Mouse (Mus musculus): ENCODE data around the gene Neurod1. TPM values are rescaled to one million over a fixed set of nuclear protein-coding genes. Genes with fewer than 3 reads are reported as not detected.

The Neurod1 gene
- polyA plus RNA-seq, 1 experiment from 2014 or later = 4.2 TPM

GRCm38 (mm10) chr2:79450684-79451394 lies 5.7 kb downstream of the Neurod1 start:
- no peak overlapping the region for H3K4me2 ChIP-seq (ENCODE audit: low read depth, low read length)
- ATAC-seq (ENCODE audit: low read depth) = no peak

DNA sequence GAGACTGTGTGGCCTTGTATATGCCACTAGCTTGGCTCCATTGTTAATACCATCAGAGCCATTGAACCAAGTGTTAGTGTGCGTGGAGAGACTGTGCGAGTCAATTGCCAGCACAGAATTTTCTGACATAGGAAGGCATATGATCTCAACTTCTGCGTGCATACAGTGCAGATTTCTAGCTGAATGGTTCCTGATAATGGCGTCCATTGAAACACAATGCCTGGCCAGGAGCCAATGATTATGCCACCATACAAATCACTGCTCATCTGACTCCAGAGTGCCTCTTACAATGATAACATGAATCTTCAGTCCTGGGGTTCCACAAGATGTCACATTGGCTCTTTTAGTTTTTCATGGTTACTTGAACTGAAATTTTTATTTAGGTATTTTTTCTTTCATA lies 7.2 kb downstream of the Neurod1 start:
- H3K4me2 ChIP-seq (ENCODE audit: low read depth, low read length) = no peak overlapping the region
- H3K36me3 ChIP-seq (ENCODE audit: control insufficient read depth, insufficient read depth, low read length) = no peaks in the 10 kb centered on the region
- DNase-seq (ENCODE audit: low spot score) (peak; percentile 23), ATAC-seq (ENCODE audit: low read depth) (no peak)
- no peak overlapping the region for H3K4me3 ChIP-seq (ENCODE audit: low read depth, low read length)
- H3K27ac ChIP-seq (replicated peaks; ENCODE audit: low read depth, low read length) = no peak overlapping the region
- 60% methylated on average over 4 of the region's 4 CpGs for WGBS
- H3K4me1 ChIP-seq (ENCODE audit: control insufficient read depth, insufficient read depth, low read length) = no peaks in the 10 kb centered on the region
- no peak overlapping the region for H3K9ac ChIP-seq (ENCODE audit: low read depth, low read length)
- peaks cover 18% of the 10 kb centered on the region for H3K27me3 ChIP-seq (replicated peaks; ENCODE audit: control insufficient read depth, insufficient read depth, low read length)
- no peaks in the 10 kb centered on the region for H3K9me3 ChIP-seq (ENCODE audit: control insufficient read depth, low read length)

More at GRCm38 (mm10) chr2:79450684-79451394, 5.7 kb downstream of the Neurod1 start:
- H3K4me1 ChIP-seq (ENCODE audit: control insufficient read depth, insufficient read depth, low read length) = no peaks in the 10 kb centered on the region
- no peaks in the 10 kb centered on the region for H3K9me3 ChIP-seq (ENCODE audit: control insufficient read depth, low read length)
- peak; percentile 1 for DNase-seq (ENCODE audit: low spot score)
- no peak overlapping the region for H3K9ac ChIP-seq (ENCODE audit: low read depth, low read length)
- H3K4me3 ChIP-seq (ENCODE audit: low read depth, low read length) = no peak overlapping the region
- H3K36me3 ChIP-seq (ENCODE audit: control insufficient read depth, insufficient read depth, low read length) = no peaks in the 10 kb centered on the region
- 64% methylated on average over 4 of the region's 4 CpGs for WGBS
- no peak overlapping the region for H3K27ac ChIP-seq (replicated peaks; ENCODE audit: low read depth, low read length)
- H3K27me3 ChIP-seq (replicated peaks; ENCODE audit: control insufficient read depth, insufficient read depth, low read length) = peaks cover 33% of the 10 kb centered on the region

DNA sequence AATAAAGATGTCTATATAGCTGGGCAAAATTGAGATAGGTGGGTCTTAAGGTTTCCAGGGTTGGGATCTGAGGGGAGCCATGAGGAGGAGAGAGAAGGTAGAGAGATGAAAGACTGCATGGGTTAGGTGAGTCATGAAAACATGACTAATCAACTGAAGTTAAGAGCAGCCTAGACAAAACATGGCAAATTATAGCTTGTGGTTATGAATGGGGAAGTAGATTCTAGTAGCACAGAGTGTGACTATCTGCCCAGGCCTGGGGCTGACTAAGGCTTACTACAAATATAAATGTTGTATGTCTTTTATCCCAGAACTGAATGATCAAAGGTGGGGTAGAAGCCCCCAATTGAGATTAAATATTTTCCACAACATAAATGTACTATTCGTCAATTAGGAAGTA lies 9.4 kb downstream of the Neurod1 start:
- Histone ChIP-seq H3K27me3 (replicated peaks; ENCODE audit: control insufficient read depth, insufficient read depth, low read length) (peaks cover 6% of the 10 kb centered on the region), H3K4me3 (ENCODE audit: low read depth, low read length) (no peak overlapping the region), H3K4me1 (ENCODE audit: control insufficient read depth, insufficient read depth, low read length) (no peaks in the 10 kb centered on the region), H3K27ac (replicated peaks; ENCODE audit: low read depth, low read length) (no peak overlapping the region), H3K9ac (ENCODE audit: low read depth, low read length) (no peak overlapping the region), H3K9me3 (ENCODE audit: control insufficient read depth, low read length) (no peaks in the 10 kb centered on the region), H3K4me2 (ENCODE audit: low read depth, low read length) (no peak overlapping the region), H3K36me3 (ENCODE audit: control insufficient read depth, insufficient read depth, low read length) (no peaks in the 10 kb centered on the region)
- WGBS = 76% methylated on average over 1 of the region's 1 CpGs
- no peak for DNase-seq (ENCODE audit: low spot score)
- ATAC-seq (ENCODE audit: low read depth) = no peak

- H3K9ac ChIP-seq (ENCODE audit: low read depth, low read length) = no peak overlapping the region
- no peak overlapping the region for H3K27ac ChIP-seq (replicated peaks; ENCODE audit: low read depth, low read length)
- H3K36me3 ChIP-seq (ENCODE audit: control insufficient read depth, insufficient read depth, low read length) = no peaks in the 10 kb centered on the region
- no peak for ATAC-seq (ENCODE audit: low read depth)
- no peaks in the 10 kb centered on the region for H3K4me1 ChIP-seq (ENCODE audit: control insufficient read depth, insufficient read depth, low read length)
- H3K27me3 ChIP-seq (replicated peaks; ENCODE audit: control insufficient read depth, insufficient read depth, low read length) = no peaks in the 10 kb centered on the region
- WGBS = 84% methylated on average over 3 of the region's 3 CpGs
- no peaks in the 10 kb centered on the region for H3K9me3 ChIP-seq (ENCODE audit: control insufficient read depth, low read length)
- H3K4me3 ChIP-seq (ENCODE audit: low read depth, low read length) = no peak overlapping the region
- DNase-seq (ENCODE audit: low spot score) = no peak
- no peak overlapping the region for H3K4me2 ChIP-seq (ENCODE audit: low read depth, low read length)
Observed at GRCm38 (mm10) chr2:79443861-79444620, 12.5 kb downstream of the Neurod1 start.

GRCm38 (mm10) chr2:79443401-79443800 lies 13.2 kb downstream of the Neurod1 start:
- ATAC-seq (ENCODE audit: low read depth) = no peak
- no peaks in the 10 kb centered on the region for H3K9me3 ChIP-seq (ENCODE audit: control insufficient read depth, low read length)

DNA sequence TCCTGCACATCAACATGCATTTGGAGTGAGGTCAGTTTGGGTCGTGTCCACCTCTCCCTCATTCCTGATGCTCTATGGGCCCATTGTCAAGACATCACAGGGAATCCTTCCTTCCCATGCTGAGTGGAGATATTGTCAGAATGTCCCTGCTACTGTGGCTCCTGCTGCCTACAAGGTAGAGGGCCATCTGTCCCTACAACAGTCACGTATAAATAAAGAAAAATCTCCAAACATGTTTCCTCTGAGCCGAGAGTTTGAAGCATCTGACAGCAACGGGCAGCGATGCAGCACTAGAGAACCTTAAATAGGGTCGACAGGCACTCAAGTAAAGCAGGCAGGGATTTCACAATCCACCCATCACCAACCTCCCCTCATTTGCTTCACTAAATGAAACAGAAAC lies 13.6 kb downstream of the Neurod1 start:
- Histone ChIP-seq H3K4me1 (ENCODE audit: control insufficient read depth, insufficient read depth, low read length) (no peaks in the 10 kb centered on the region), H3K9me3 (ENCODE audit: control insufficient read depth, low read length) (no peaks in the 10 kb centered on the region), H3K27me3 (replicated peaks; ENCODE audit: control insufficient read depth, insufficient read depth, low read length) (no peaks in the 10 kb centered on the region), H3K27ac (replicated peaks; ENCODE audit: low read depth, low read length) (no peak overlapping the region), H3K4me3 (ENCODE audit: low read depth, low read length) (no peak overlapping the region), H3K9ac (ENCODE audit: low read depth, low read length) (no peak overlapping the region), H3K4me2 (ENCODE audit: low read depth, low read length) (no peak overlapping the region), H3K36me3 (ENCODE audit: control insufficient read depth, insufficient read depth, low read length) (no peaks in the 10 kb centered on the region)
- no peak for ATAC-seq (ENCODE audit: low read depth)
- no peak for DNase-seq (ENCODE audit: low spot score)
- 83% methylated on average over 6 of the region's 6 CpGs for WGBS

More at GRCm38 (mm10) chr2:79443401-79443800, 13.2 kb downstream of the Neurod1 start:
- Histone ChIP-seq H3K4me1 (ENCODE audit: control insufficient read depth, insufficient read depth, low read length) (no peaks in the 10 kb centered on the region), H3K4me3 (ENCODE audit: low read depth, low read length) (no peak overlapping the region), H3K4me2 (ENCODE audit: low read depth, low read length) (no peak overlapping the region), H3K9ac (ENCODE audit: low read depth, low read length) (no peak overlapping the region), H3K27ac (replicated peaks; ENCODE audit: low read depth, low read length) (no peak overlapping the region), H3K27me3 (replicated peaks; ENCODE audit: control insufficient read depth, insufficient read depth, low read length) (no peaks in the 10 kb centered on the region), H3K36me3 (ENCODE audit: control insufficient read depth, insufficient read depth, low read length) (no peaks in the 10 kb centered on the region)
- WGBS = 95% methylated on average over 2 of the region's 2 CpGs
- no peak for DNase-seq (ENCODE audit: low spot score)

DNA sequence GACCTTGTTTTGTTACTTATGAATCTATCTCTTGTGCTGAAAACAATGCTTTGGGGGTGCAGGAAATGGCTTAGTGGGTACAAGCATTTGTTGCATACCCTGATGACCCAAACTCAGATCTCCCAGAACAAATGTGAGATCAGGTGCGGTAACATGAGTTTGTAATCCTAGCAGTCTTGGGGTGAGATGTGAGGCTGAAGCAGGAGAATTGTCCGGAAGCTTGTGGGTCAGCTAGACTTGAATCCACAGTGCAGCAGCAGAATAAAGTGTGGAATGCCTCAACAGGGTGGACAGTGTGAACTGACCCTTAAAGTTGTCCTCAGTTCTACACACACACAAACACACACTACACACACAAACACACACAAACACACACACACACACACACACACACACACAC lies 14.3 kb downstream of the Neurod1 start:
- H3K4me2 ChIP-seq (ENCODE audit: low read depth, low read length) = no peak overlapping the region
- H3K9ac ChIP-seq (ENCODE audit: low read depth, low read length) = no peak overlapping the region
- no peak overlapping the region for H3K4me3 ChIP-seq (ENCODE audit: low read depth, low read length)
- H3K27me3 ChIP-seq (replicated peaks; ENCODE audit: control insufficient read depth, insufficient read depth, low read length) = no peaks in the 10 kb centered on the region
- ATAC-seq (ENCODE audit: low read depth) = no peak
- no peaks in the 10 kb centered on the region for H3K4me1 ChIP-seq (ENCODE audit: control insufficient read depth, insufficient read depth, low read length)
- H3K27ac ChIP-seq (replicated peaks; ENCODE audit: low read depth, low read length) = no peak overlapping the region
- 96% methylated on average over 2 of the region's 2 CpGs for WGBS
- DNase-seq (ENCODE audit: low spot score) = no peak
- no peaks in the 10 kb centered on the region for H3K9me3 ChIP-seq (ENCODE audit: control insufficient read depth, low read length)
- no peaks in the 10 kb centered on the region for H3K36me3 ChIP-seq (ENCODE audit: control insufficient read depth, insufficient read depth, low read length)

- H3K27me3 ChIP-seq (replicated peaks; ENCODE audit: control insufficient read depth, insufficient read depth, low read length) = peaks cover 5% of the 10 kb centered on the region
- no peaks in the 10 kb centered on the region for H3K9me3 ChIP-seq (ENCODE audit: control insufficient read depth, low read length)
- H3K4me3 ChIP-seq (ENCODE audit: low read depth, low read length) = no peak overlapping the region
- H3K4me1 ChIP-seq (ENCODE audit: control insufficient read depth, insufficient read depth, low read length) = 0 out of 2 replicates have a peak, but pooled peaks cover 5% of the 10 kb centered on the region
- no peak overlapping the region for H3K27ac ChIP-seq (replicated peaks; ENCODE audit: low read depth, low read length)
- ATAC-seq (ENCODE audit: low read depth) (no peak), DNase-seq (ENCODE audit: low spot score) (no peak)
- H3K9ac ChIP-seq (ENCODE audit: low read depth, low read length) = no peak overlapping the region
- H3K36me3 ChIP-seq (ENCODE audit: control insufficient read depth, insufficient read depth, low read length) = no peaks in the 10 kb centered on the region
- no peak overlapping the region for H3K4me2 ChIP-seq (ENCODE audit: low read depth, low read length)
Observed at GRCm38 (mm10) chr2:79430061-79430460, 26.5 kb downstream of the Neurod1 start.

Measured in embryonic facial prominence, embryonic 14.5 days (tissue).